In genomic region chr2:40628323-40628722, GRCm38 (mm10) we compare ENCODE assay signal across 28 mouse cellular contexts.
DNase-seq lines count a peak whose midpoint lies in the region; ATAC-seq and TF ChIP-seq lines count a peak whose summit lies in the region.
"Had no signal": no experiment of that assay in that cellular context is flagged by ENCODE, and none has a peak within 500 bp of the region (broad histone marks: within the 10 kb centered on the region; RNA-seq: fewer than 3 reads in every experiment).

No protein-coding gene starts in this region.

- H3K36me3 ChIP-seq in hindbrain, embryonic 11.5 days (ENCODE audit: control insufficient read depth, insufficient read depth, low read length) = no peaks in the 10 kb centered on the region
- H3K36me3 ChIP-seq in hindbrain, postnatal 0 days (ENCODE audit: insufficient read depth, low read length) = no peaks in the 10 kb centered on the region
- no peaks in the 10 kb centered on the region for H3K36me3 ChIP-seq in kidney, postnatal 0 days (ENCODE audit: insufficient read depth, low read length)
- H3K36me3 ChIP-seq: embryonic facial prominence, embryonic 10.5 days; embryonic facial prominence, embryonic 13.5 days; G1E; hindbrain, embryonic 15.5 days had no signal

- DNase-seq in hindbrain, embryonic 11.5 days (ENCODE audit: low spot score) = no peak
- no peak for DNase-seq in hindbrain, postnatal 0 days (ENCODE audit: low spot score)
- peak; percentile 7 for DNase-seq in kidney, postnatal 0 days (ENCODE audit: low spot score)
- no peak for DNase-seq in kidney, adult 18-20 months
- peak; percentile 4 for DNase-seq in retina, postnatal 1 day
- no peak for DNase-seq in retina, embryonic 14.5 days (ENCODE audit: low spot score)
- DNase-seq in c-Kit-positive CD71-positive TER-119-positive erythroid progenitor cells, embryonic 14.5 days (ENCODE audit: low spot score) = no peak
- DNase-seq: adrenal gland, postnatal 10 days; adrenal gland, postnatal 36 days; B cell, adult 2 months; cerebellum, adult 11-12 months; cerebellum, adult 8-10 months; cerebellum, postnatal 10 days; cerebellum, postnatal 36 days; embryo, embryonic 11 days; forebrain, postnatal 0 days; gastrocnemius, adult 2 months; gastrocnemius, postnatal 14 days; heart, adult 11 months had no signal

- ATAC-seq in hindbrain, embryonic 11.5 days (ENCODE audit: low FRiP score) = 0 out of 2 replicates have a peak, but pooled peaks have one; percentile 45
- no peak for ATAC-seq in hindbrain, postnatal 0 days
- ATAC-seq in kidney, postnatal 0 days (replicated peaks; ENCODE audit: low FRiP score, low read depth) = no peak
- ATAC-seq: forebrain, embryonic 13.5 days; forebrain, postnatal 0 days; Patski had no signal

- 82% methylated on average over 4 of the region's 4 CpGs for WGBS in hindbrain, embryonic 11.5 days
- 74% methylated on average over 4 of the region's 4 CpGs for WGBS in hindbrain, postnatal 0 days
- 35% methylated on average over 4 of the region's 4 CpGs for WGBS in kidney, postnatal 0 days

- H3K27ac ChIP-seq in hindbrain, embryonic 11.5 days (ENCODE audit: low read depth, low read length) = no peak overlapping the region
- H3K27ac ChIP-seq in hindbrain, postnatal 0 days = no peak overlapping the region
- no peak overlapping the region for H3K27ac ChIP-seq in kidney, postnatal 0 days
- H3K27ac ChIP-seq: embryonic facial prominence, embryonic 10.5 days; embryonic facial prominence, embryonic 13.5 days; forebrain, embryonic 13.5 days; gastrocnemius, adult 2 months; hindbrain, embryonic 15.5 days had no signal

- no peaks in the 10 kb centered on the region for H3K9me3 ChIP-seq in hindbrain, embryonic 11.5 days (ENCODE audit: control insufficient read depth, low read length)
- no peaks in the 10 kb centered on the region for H3K9me3 ChIP-seq in hindbrain, postnatal 0 days (ENCODE audit: low read length)
- H3K9me3 ChIP-seq in kidney, postnatal 0 days (replicated peaks; ENCODE audit: low read length) = no peaks in the 10 kb centered on the region
- H3K9me3 ChIP-seq: embryonic facial prominence, embryonic 10.5 days; embryonic facial prominence, embryonic 13.5 days; forebrain, embryonic 13.5 days; hindbrain, embryonic 15.5 days had no signal

- no peak overlapping the region for H3K4me2 ChIP-seq in hindbrain, embryonic 11.5 days (replicated peaks; ENCODE audit: low read depth, low read length)
- no peak overlapping the region for H3K4me2 ChIP-seq in hindbrain, postnatal 0 days (ENCODE audit: low read depth, low read length)
- no peak overlapping the region for H3K4me2 ChIP-seq in kidney, postnatal 0 days (ENCODE audit: low read length)
- H3K4me2 ChIP-seq: embryonic facial prominence, embryonic 13.5 days; forebrain, embryonic 13.5 days; heart, embryonic 11.5 days; hindbrain, embryonic 15.5 days had no signal

- no peaks in the 10 kb centered on the region for H3K4me1 ChIP-seq in hindbrain, embryonic 11.5 days (replicated peaks; ENCODE audit: control insufficient read depth, insufficient read depth, low read length)
- H3K4me1 ChIP-seq in hindbrain, postnatal 0 days (ENCODE audit: insufficient read depth, low read length) = no peaks in the 10 kb centered on the region
- no peaks in the 10 kb centered on the region for H3K4me1 ChIP-seq in kidney, postnatal 0 days (replicated peaks; ENCODE audit: insufficient read depth, low read length)
- H3K4me1 ChIP-seq: embryonic facial prominence, embryonic 10.5 days; embryonic facial prominence, embryonic 13.5 days; forebrain, embryonic 13.5 days; hindbrain, embryonic 15.5 days had no signal

- no peak overlapping the region for H3K9ac ChIP-seq in hindbrain, embryonic 11.5 days (ENCODE audit: low read depth, low read length)
- no peak overlapping the region for H3K9ac ChIP-seq in hindbrain, postnatal 0 days (replicated peaks; ENCODE audit: low read length)
- no peak overlapping the region for H3K9ac ChIP-seq in kidney, postnatal 0 days (ENCODE audit: low read depth, low read length)
- H3K9ac ChIP-seq: embryonic facial prominence, embryonic 13.5 days; forebrain, embryonic 13.5 days; forebrain, postnatal 0 days; hindbrain, embryonic 15.5 days had no signal

- H3K4me3 ChIP-seq in hindbrain, embryonic 11.5 days (ENCODE audit: low read depth, low read length) = no peak overlapping the region
- H3K4me3 ChIP-seq in hindbrain, postnatal 0 days (ENCODE audit: low read length) = no peak overlapping the region
- no peak overlapping the region for H3K4me3 ChIP-seq in kidney, postnatal 0 days (replicated peaks; ENCODE audit: low read depth, low read length)
- H3K4me3 ChIP-seq: embryonic facial prominence, embryonic 10.5 days; embryonic facial prominence, embryonic 13.5 days; erythroblast, embryonic 14.5 days; forebrain, embryonic 13.5 days; gastrocnemius, adult 2 months; hindbrain, embryonic 15.5 days had no signal

- TF ChIP-seq CTCF in hindbrain, postnatal 0 days (IDR thresholded peaks at IDR 0.05; ENCODE audit: low read depth) = no peak
- no peak for TF ChIP-seq CTCF in kidney, postnatal 0 days (IDR thresholded peaks at IDR 0.05; ENCODE audit: low read depth)

- no peaks in the 10 kb centered on the region for H3K27me3 ChIP-seq in hindbrain, embryonic 11.5 days (ENCODE audit: control insufficient read depth, insufficient read depth, low read length)
- H3K27me3 ChIP-seq in hindbrain, postnatal 0 days (ENCODE audit: insufficient read depth, low read length) = no peaks in the 10 kb centered on the region
- no peaks in the 10 kb centered on the region for H3K27me3 ChIP-seq in kidney, postnatal 0 days (ENCODE audit: insufficient read depth, low read length)
- H3K27me3 ChIP-seq: CH12.LX; embryonic facial prominence, embryonic 13.5 days; forebrain, embryonic 13.5 days; hindbrain, embryonic 15.5 days; Patski had no signal

Comparison
In these comparisons a context has a peak if more than half of its experiments do, and no peak if none do; other contexts are left out.
1. DNase-seq: peak in kidney, postnatal 0 days (single experiment) and retina, postnatal 1 day (single experiment); none in hindbrain, embryonic 11.5 days (single experiment), hindbrain, postnatal 0 days (single experiment), kidney, adult 18-20 months (single experiment), retina, embryonic 14.5 days (single experiment) and c-Kit-positive CD71-positive TER-119-positive erythroid progenitor cells, embryonic 14.5 days (single experiment).